Mouse (Mus musculus) heart, adult 2 months (tissue): ENCODE results near the gene Tax1bp3.

Experiments used
- CTCF ChIP-seq: fragments of 200-600 bp; IDR thresholded peaks from 2 replicates; pipeline ENCODE4 v1.8.1; 2022; ENCODE audit warnings: antibody characterized with exemption, mild to moderate bottlenecking, moderate library complexity
- EP300 ChIP-seq: fragments of 200-500 bp; IDR thresholded peaks from 2 replicates; pipeline ENCODE4 v1.6.1; 2011; ENCODE audit warnings: low read depth, low read length, control low read depth; ENCODE audit not compliant: insufficient read depth

DNA sequence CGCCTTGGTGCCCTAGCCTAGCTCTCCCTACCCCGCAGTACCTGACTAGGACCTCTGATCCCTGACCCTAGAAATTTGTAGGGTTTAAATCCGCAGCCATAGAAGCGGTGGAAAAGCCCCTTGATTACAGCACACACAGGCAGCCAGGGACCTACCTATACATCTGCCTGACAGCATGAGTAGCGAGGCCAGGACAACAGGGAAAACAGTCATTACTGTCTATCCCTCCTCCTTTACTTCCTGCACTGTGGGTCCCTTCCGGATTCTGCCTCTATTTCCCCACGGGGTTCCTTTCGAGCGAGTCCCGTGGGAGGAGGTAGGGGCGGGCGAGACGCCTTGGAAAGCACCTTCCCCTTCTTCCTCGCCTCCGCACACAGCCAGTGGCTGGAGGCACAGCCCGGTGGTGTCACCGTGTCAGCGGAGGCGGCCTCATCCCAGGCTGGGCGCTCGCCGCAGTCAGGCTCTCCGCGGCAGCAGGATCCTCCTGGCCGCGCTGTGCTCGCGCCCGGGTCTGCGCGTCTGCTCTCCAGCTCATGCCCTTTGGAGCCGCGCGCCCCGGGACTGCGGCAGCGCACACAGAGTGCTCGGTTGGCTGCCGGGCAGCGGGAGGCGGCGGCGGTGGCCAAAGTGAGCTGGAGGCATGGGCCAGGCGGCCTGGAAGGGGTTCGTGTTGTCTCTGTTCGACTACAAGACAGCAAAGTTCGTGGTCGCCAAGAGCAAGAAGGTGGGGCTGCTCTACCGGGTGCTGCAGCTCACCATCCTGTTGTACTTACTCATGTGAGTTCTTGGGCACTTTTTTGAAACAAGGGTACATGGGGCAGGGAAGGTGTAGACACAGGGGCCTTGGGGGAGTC lies 16.7 kb upstream of the Tax1bp3 start, which contains the start of gene P2rx5:
- no peak for TF ChIP-seq EP300
- TF ChIP-seq CTCF: no peak
